Mouse (Mus musculus) spleen, adult 2 months (tissue): Measurements from ENCODE around the gene Pum3. TPM values are rescaled to one million over a fixed set of nuclear protein-coding genes. Genes with fewer than 3 reads are reported as not detected.
"Not testable (repeated sequence)": the region's sequence is repeated elsewhere in the genome, so short reads cannot be mapped to it uniquely, and the experiment has no call there.

Experiments
- DNase-seq, 2 experiments: peaks; one replicate each; pipeline versions ENCODE4 v3.0.0 to v3.0.0-alpha.2; 2012 to 2021; ENCODE audit warnings: low spot score in 2 of 2, low read depth in 1 of 2
- H3K27ac ChIP-seq: fragments of 200-500 bp; 2 replicates; pipeline ENCODE4 v1.5.1; 2012; ENCODE audit warnings: low read length, inconsistent platforms; ENCODE audit not compliant: insufficient read depth
- H3K27me3 ChIP-seq: fragments of 200-500 bp; 2 replicates; pipeline ENCODE4 v1.6.1; 2012; ENCODE audit warnings: mild to moderate bottlenecking, moderate library complexity, low read length, inconsistent platforms; ENCODE audit not compliant: control insufficient read depth, insufficient read depth
- H3K36me3 ChIP-seq: fragments of 200-500 bp; 2 replicates; pipeline ENCODE4 v1.6.1; 2012; ENCODE audit warnings: mild to moderate bottlenecking, low read length, inconsistent platforms; ENCODE audit not compliant: control insufficient read depth, insufficient read depth
- H3K4me1 ChIP-seq: fragments of 200-500 bp; 2 replicates; pipeline ENCODE4 v1.6.1; 2011; ENCODE audit warnings: inconsistent platforms; ENCODE audit not compliant: control insufficient read depth, insufficient read depth, insufficient read length
- H3K4me3 ChIP-seq: fragments of 200-500 bp; 2 replicates; pipeline ENCODE4 v1.5.1; 2011; ENCODE audit warnings: mild to moderate bottlenecking, inconsistent platforms; ENCODE audit not compliant: insufficient read depth, insufficient read length; ENCODE audit errors: extremely low read depth
- CTCF ChIP-seq: fragments of 200-500 bp; IDR thresholded peaks from 2 replicates; pipeline ENCODE4 v1.5.1; 2011; ENCODE audit warnings: mild to moderate bottlenecking, inconsistent platforms; ENCODE audit not compliant: insufficient read depth, insufficient read length, insufficient replicate concordance; ENCODE audit errors: extremely low read depth
- POLR2A ChIP-seq: fragments of 200-500 bp; IDR thresholded peaks from 2 replicates; pipeline ENCODE4 v1.6.1; 2011; ENCODE audit warnings: low read depth, low read length, inconsistent platforms
- WGBS: fragments of 180-500 bp; shearing (Covaris S2); methylation state at CpG from one replicate; pipeline ENCODE4 v1.1.7; 2018; 5-methylcytosine and 5-hydroxymethylcytosine counted together
- polyA plus RNA-seq: library from polyadenylated mRNA; depleted of rRNA; stranded (reverse); fragments of >200 nt; gene quantifications from 2 replicates; pipeline ENCODE4 v1.2.3, GENCODE M21; 2012

Pum3 gene
- polyA plus RNA-seq, 1 experiment: 14.2 TPM

DNA sequence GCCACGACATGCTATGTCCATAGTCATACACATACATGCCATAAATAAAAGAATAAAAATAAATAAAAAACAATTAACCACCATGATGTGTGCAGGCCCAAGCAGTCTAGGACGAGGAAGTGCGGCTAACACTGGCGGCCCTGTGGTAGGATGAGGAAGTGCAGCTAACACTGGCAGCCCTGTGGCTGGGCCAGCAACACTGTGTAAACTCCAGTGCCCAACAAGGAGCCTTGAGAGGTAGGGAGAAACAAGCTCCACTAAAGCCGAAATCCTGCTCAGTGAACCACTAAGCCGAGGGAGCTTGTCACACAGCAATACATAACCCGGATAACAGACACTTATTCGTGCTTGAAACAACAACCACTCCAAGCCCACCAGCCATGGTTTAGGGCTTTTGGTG is 34.1 kb downstream of the Pum3 start:
- TF ChIP-seq CTCF (peak; percentile 19; the same call in 1 of the 2 replicates), POLR2A (no peak)
- H3K27me3 ChIP-seq: no peaks in the 10 kb centered on the region
- 81% methylated on average over 8 of the region's 8 CpGs for WGBS
- peaks cover 45% of the 10 kb centered on the region for H3K36me3 ChIP-seq
- no peaks in the 10 kb centered on the region for H3K4me1 ChIP-seq
- no peak overlapping the region for H3K27ac ChIP-seq
- H3K4me3 ChIP-seq: no peak overlapping the region
- no peak for DNase-seq

- 93% methylated on average over 7 of the region's 7 CpGs for WGBS
- no peak for DNase-seq
- TF ChIP-seq POLR2A (no peak), CTCF (no peak)
- no peak overlapping the region for H3K27ac ChIP-seq
- H3K27me3 ChIP-seq: no peaks in the 10 kb centered on the region
- no peaks in the 10 kb centered on the region for H3K4me1 ChIP-seq
- H3K36me3 ChIP-seq: peaks cover 51% of the 10 kb centered on the region
- no peak overlapping the region for H3K4me3 ChIP-seq
These were observed 35.2 kb downstream of the Pum3 start for GRCm38 (mm10) chr19:27394341-27394990.

DNA sequence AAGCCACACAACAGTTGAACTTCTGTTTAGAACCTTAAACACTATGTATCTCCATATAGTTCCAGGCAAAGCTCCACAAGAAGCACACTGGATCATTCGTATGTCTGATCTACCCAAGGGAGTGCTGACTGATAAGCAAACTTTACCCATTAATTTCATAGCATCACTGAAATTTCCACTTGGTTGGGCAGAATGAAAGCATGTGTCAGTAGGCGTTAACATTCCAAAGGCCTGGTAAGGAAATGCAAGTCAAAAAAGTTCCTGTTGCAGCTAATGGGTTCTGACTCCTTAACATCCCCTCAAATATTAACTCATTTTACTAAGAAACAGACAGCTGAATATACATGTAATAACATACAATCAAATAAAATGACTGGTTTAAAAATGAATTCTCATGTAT is 37.2 kb downstream of the Pum3 start:
- Histone ChIP-seq H3K27me3 (no peaks in the 10 kb centered on the region), H3K4me3 (no peak overlapping the region), H3K4me1 (no peaks in the 10 kb centered on the region), H3K36me3 (peaks cover 38% of the 10 kb centered on the region), H3K27ac (no peak overlapping the region)
- TF ChIP-seq POLR2A: no peak
- no peak for TF ChIP-seq CTCF
- WGBS: 90% methylated on average over 2 of the region's 2 CpGs
- DNase-seq: no peak

DNA sequence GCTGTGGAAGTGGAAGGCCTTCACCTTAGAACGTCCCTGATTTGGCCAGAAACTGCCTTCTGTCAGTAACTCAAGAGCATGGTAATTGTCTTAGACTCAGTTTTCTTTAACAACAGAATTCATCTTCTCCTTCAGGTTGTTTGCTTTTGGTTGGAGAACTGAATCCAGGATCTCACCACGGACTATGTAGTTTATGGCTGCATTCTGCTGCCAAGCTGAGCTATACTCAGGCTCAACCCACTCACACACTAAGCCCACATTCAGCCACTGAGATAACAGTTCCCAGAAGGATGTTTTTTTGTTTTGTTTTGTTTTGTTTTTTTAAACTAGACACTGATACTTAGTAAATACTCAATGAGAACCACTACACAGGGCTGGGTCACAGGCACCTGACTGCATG is 38.3 kb downstream of the Pum3 start:
- peaks cover 38% of the 10 kb centered on the region for H3K36me3 ChIP-seq
- 87% methylated on average over 2 of the region's 2 CpGs for WGBS
- no peaks in the 10 kb centered on the region for H3K4me1 ChIP-seq
- DNase-seq: no peak
- H3K27me3 ChIP-seq: no peaks in the 10 kb centered on the region
- TF ChIP-seq CTCF (no peak), POLR2A (no peak)
- H3K4me3 ChIP-seq: no peak overlapping the region
- no peak overlapping the region for H3K27ac ChIP-seq

DNA sequence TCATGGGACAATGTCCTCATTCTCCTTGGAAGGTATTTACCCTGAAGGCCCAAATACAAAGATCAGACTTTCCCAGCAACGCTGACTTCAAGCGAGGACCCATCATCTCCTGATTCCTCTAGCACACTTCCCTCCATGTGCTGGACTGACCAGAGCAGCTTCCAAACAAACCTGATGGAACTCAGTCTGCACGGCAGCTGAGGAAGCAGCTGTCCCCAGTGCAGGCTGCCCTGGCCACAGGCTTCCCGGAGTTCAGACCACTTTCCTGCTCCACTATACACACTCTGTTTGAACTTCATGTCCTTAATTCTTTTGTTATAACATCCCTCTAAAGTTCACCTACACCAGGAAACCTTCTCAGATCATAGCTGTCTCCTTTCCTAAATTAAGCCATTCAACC is 40.1 kb downstream of the Pum3 start:
- H3K27ac ChIP-seq, DNase-seq, H3K4me3 ChIP-seq, H3K4me1 ChIP-seq, H3K27me3 ChIP-seq: not testable (repeated sequence)
- WGBS: 94% methylated on average over 4 of the region's 4 CpGs
- peaks cover 37% of the 10 kb centered on the region for H3K36me3 ChIP-seq

GRCm38 (mm10) chr19:27385304-27385703 is 44.3 kb downstream of the Pum3 start:
- no peak overlapping the region for H3K4me3 ChIP-seq
- H3K27me3 ChIP-seq: no peaks in the 10 kb centered on the region
- TF ChIP-seq CTCF (no peak), POLR2A (no peak)
- H3K27ac ChIP-seq: no peak overlapping the region
- DNase-seq: no peak
- peaks cover 22% of the 10 kb centered on the region for H3K36me3 ChIP-seq
- no peaks in the 10 kb centered on the region for H3K4me1 ChIP-seq

DNA sequence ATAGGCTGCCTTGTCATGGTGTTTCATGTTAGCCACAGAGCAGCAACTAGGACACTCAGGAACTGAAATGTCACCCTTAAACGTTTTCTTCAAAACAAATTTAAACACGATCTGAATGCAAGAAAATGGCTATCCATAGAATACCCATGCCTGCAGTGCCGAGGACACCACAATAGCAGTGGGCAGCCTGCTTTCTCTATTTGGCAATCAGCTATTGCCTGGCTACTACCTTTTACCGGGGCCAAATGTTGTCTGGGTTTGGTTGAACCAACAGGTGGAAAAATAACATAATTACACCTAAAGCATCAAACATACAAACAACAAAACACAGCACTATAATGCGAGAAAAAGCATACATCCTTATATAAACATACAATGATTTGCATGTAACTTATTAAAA is 46.4 kb downstream of the Pum3 start:
- H3K4me3 ChIP-seq: no peak overlapping the region
- peaks cover 17% of the 10 kb centered on the region for H3K36me3 ChIP-seq
- no peak overlapping the region for H3K27ac ChIP-seq
- DNase-seq: no peak
- H3K4me1 ChIP-seq: no peaks in the 10 kb centered on the region
- 87% methylated on average over 5 of the region's 5 CpGs for WGBS
- TF ChIP-seq CTCF (no peak), POLR2A (no peak)
- no peaks in the 10 kb centered on the region for H3K27me3 ChIP-seq
